Mouse (Mus musculus): Measurements from ENCODE around the gene Ppid. TPM values are rescaled to one million over a fixed set of nuclear protein-coding genes. Genes with fewer than 3 reads are reported as not detected.

Gene Ppid
- polyA plus RNA-seq, 1 experiment from 2014 or later = 67.7 TPM

- ATAC-seq (ENCODE audit: low read depth) = peak; percentile 91
- no peaks in the 10 kb centered on the region for H3K9me3 ChIP-seq (replicated peaks; ENCODE audit: control insufficient read depth, low read length)
- H3K36me3 ChIP-seq (ENCODE audit: control insufficient read depth, insufficient read depth) = no peaks in the 10 kb centered on the region
- peak overlapping the region; percentile 28 for H3K4me2 ChIP-seq (ENCODE audit: low read depth, low read length)
- no peaks in the 10 kb centered on the region for H3K27me3 ChIP-seq (ENCODE audit: control insufficient read depth, insufficient read depth, low read depth, low read length)
- H3K27ac ChIP-seq (ENCODE audit: low read length) = peak overlapping the region; percentile 92
- WGBS (ENCODE audit: insufficient replicate concordance) = 17% methylated on average over 5 of the region's 5 CpGs
- no peak overlapping the region for H3K9ac ChIP-seq (ENCODE audit: low read depth, low read length)
- H3K4me1 ChIP-seq (ENCODE audit: control insufficient read depth, low read depth, low read length) = peaks cover 46% of the 10 kb centered on the region
- H3K4me3 ChIP-seq (ENCODE audit: low read depth, low read length) = no peak overlapping the region
These were observed 11.1 kb upstream of the Ppid start for GRCm38 (mm10) chr3:79579891-79580575.

DNA sequence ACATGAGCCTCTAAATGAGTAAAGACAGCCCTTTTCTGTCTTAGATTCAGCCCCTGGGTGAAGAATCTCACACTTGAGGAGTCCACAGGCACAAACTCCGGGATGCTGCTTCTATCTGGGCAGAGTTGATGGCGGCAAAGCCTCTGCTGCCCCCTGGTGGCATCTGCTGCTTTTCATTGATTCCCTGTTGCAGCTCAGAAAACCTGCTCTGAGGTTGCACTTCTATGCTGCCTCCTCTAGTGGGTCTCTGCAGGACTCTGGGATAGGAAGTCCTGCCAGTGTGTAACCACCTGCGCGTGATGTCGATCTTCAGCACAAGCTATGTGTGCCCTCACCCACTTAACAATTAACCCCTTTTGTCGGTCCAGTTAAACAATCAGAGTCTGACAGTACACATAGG is 4.3 kb upstream of the Ppid start:
- Histone ChIP-seq H3K4me1 (ENCODE audit: control insufficient read depth, low read depth, low read length) (peaks cover 7% of the 10 kb centered on the region), H3K27ac (ENCODE audit: low read length) (no peak overlapping the region), H3K4me2 (ENCODE audit: low read depth, low read length) (no peak overlapping the region), H3K9ac (ENCODE audit: low read depth, low read length) (no peak overlapping the region), H3K9me3 (replicated peaks; ENCODE audit: control insufficient read depth, low read length) (no peaks in the 10 kb centered on the region), H3K36me3 (ENCODE audit: control insufficient read depth, insufficient read depth) (no peaks in the 10 kb centered on the region), H3K27me3 (ENCODE audit: control insufficient read depth, insufficient read depth, low read depth, low read length) (no peaks in the 10 kb centered on the region), H3K4me3 (ENCODE audit: low read depth, low read length) (no peak overlapping the region)
- 3% methylated on average over 6 of the region's 6 CpGs for WGBS (ENCODE audit: insufficient replicate concordance)
- peak; percentile 52 for ATAC-seq (ENCODE audit: low read depth)

GRCm38 (mm10) chr3:79589671-79590070 is 1.5 kb upstream of the Ppid start:
- Histone ChIP-seq H3K27me3 (ENCODE audit: control insufficient read depth, insufficient read depth, low read depth, low read length) (no peaks in the 10 kb centered on the region), H3K9ac (ENCODE audit: low read depth, low read length) (no peak overlapping the region), H3K9me3 (replicated peaks; ENCODE audit: control insufficient read depth, low read length) (no peaks in the 10 kb centered on the region), H3K36me3 (ENCODE audit: control insufficient read depth, insufficient read depth) (peaks cover 8% of the 10 kb centered on the region; the same call in 1 of the 2 replicates), H3K27ac (ENCODE audit: low read length) (no peak overlapping the region), H3K4me3 (ENCODE audit: low read depth, low read length) (no peak overlapping the region), H3K4me2 (ENCODE audit: low read depth, low read length) (no peak overlapping the region), H3K4me1 (ENCODE audit: control insufficient read depth, low read depth, low read length) (peaks cover 10% of the 10 kb centered on the region)
- no peak for ATAC-seq (ENCODE audit: low read depth)
- 73% methylated on average over 2 of the region's 2 CpGs for WGBS (ENCODE audit: insufficient replicate concordance)

- peak overlapping the region; percentile 81 for H3K4me3 ChIP-seq (ENCODE audit: low read depth, low read length)
- peaks cover 24% of the 10 kb centered on the region for H3K36me3 ChIP-seq (ENCODE audit: control insufficient read depth, insufficient read depth)
- peak overlapping the region; percentile 82 for H3K27ac ChIP-seq (ENCODE audit: low read length)
- H3K4me1 ChIP-seq (ENCODE audit: control insufficient read depth, low read depth, low read length) = peaks cover 9% of the 10 kb centered on the region
- H3K9me3 ChIP-seq (replicated peaks; ENCODE audit: control insufficient read depth, low read length) = no peaks in the 10 kb centered on the region
- under 1% methylated on average over 15 of the region's 15 CpGs for WGBS (ENCODE audit: insufficient replicate concordance)
- no peaks in the 10 kb centered on the region for H3K27me3 ChIP-seq (ENCODE audit: control insufficient read depth, insufficient read depth, low read depth, low read length)
- ATAC-seq (ENCODE audit: low read depth) = no peak
- H3K9ac ChIP-seq (ENCODE audit: low read depth, low read length) = peak overlapping the region; percentile 87
- H3K4me2 ChIP-seq (ENCODE audit: low read depth, low read length) = peak overlapping the region; percentile 77
These were observed 790 bp downstream of the Ppid start for GRCm38 (mm10) chr3:79591793-79592471.

GRCm38 (mm10) chr3:79595468-79595867 is 4.3 kb downstream of the Ppid start:
- no peak overlapping the region for H3K4me2 ChIP-seq (ENCODE audit: low read depth, low read length)
- peaks cover 46% of the 10 kb centered on the region for H3K36me3 ChIP-seq (ENCODE audit: control insufficient read depth, insufficient read depth)
- H3K9me3 ChIP-seq (replicated peaks; ENCODE audit: control insufficient read depth, low read length) = no peaks in the 10 kb centered on the region
- no peak overlapping the region for H3K27ac ChIP-seq (ENCODE audit: low read length)
- H3K27me3 ChIP-seq (ENCODE audit: control insufficient read depth, insufficient read depth, low read depth, low read length) = no peaks in the 10 kb centered on the region
- H3K4me3 ChIP-seq (ENCODE audit: low read depth, low read length) = no peak overlapping the region
- ATAC-seq (ENCODE audit: low read depth) = no peak
- no peak overlapping the region for H3K9ac ChIP-seq (ENCODE audit: low read depth, low read length)
- peaks cover 6% of the 10 kb centered on the region for H3K4me1 ChIP-seq (ENCODE audit: control insufficient read depth, low read depth, low read length)
- 77% methylated on average over 7 of the region's 7 CpGs for WGBS (ENCODE audit: insufficient replicate concordance)

GRCm38 (mm10) chr3:79609886-79610285 is 18.7 kb downstream of the Ppid start:
- peaks cover 29% of the 10 kb centered on the region for H3K36me3 ChIP-seq (ENCODE audit: control insufficient read depth, insufficient read depth)
- no peak overlapping the region for H3K4me2 ChIP-seq (ENCODE audit: low read depth, low read length)
- ATAC-seq (ENCODE audit: low read depth) = peak; percentile 54; the same call in 1 of the 2 replicates
- H3K27me3 ChIP-seq (ENCODE audit: control insufficient read depth, insufficient read depth, low read depth, low read length) = no peaks in the 10 kb centered on the region
- no peak overlapping the region for H3K27ac ChIP-seq (ENCODE audit: low read length)
- H3K4me1 ChIP-seq (ENCODE audit: control insufficient read depth, low read depth, low read length) = no peaks in the 10 kb centered on the region
- H3K9me3 ChIP-seq (replicated peaks; ENCODE audit: control insufficient read depth, low read length) = no peaks in the 10 kb centered on the region
- H3K4me3 ChIP-seq (ENCODE audit: low read depth, low read length) = no peak overlapping the region
- 73% methylated on average over 2 of the region's 2 CpGs for WGBS (ENCODE audit: insufficient replicate concordance)
- no peak overlapping the region for H3K9ac ChIP-seq (ENCODE audit: low read depth, low read length)

- 9% methylated on average over 10 of the region's 10 CpGs for whole genome bisulfite sequencing (ENCODE audit: insufficient replicate concordance)
- peak overlapping the region; percentile 74 for H3K4me2 ChIP-seq (ENCODE audit: low read depth, low read length)
- H3K27me3 ChIP-seq (ENCODE audit: control insufficient read depth, insufficient read depth, low read depth, low read length) = no peaks in the 10 kb centered on the region
- H3K4me3 ChIP-seq (ENCODE audit: low read depth, low read length) = peak overlapping the region; percentile 91
- H3K9me3 ChIP-seq (replicated peaks; ENCODE audit: control insufficient read depth, low read length) = no peaks in the 10 kb centered on the region
- peak overlapping the region; percentile 90 for H3K27ac ChIP-seq (ENCODE audit: low read length)
- H3K4me1 ChIP-seq (ENCODE audit: control insufficient read depth, low read depth, low read length) = peaks cover 9% of the 10 kb centered on the region
- ATAC-seq (ENCODE audit: low read depth) = no peak
- peak overlapping the region; percentile 76 for H3K9ac ChIP-seq (ENCODE audit: low read depth, low read length)
- peaks cover 12% of the 10 kb centered on the region for H3K36me3 ChIP-seq (ENCODE audit: control insufficient read depth, insufficient read depth)
These were observed 36.5 kb downstream of the Ppid start for GRCm38 (mm10) chr3:79627484-79628181.

DNA sequence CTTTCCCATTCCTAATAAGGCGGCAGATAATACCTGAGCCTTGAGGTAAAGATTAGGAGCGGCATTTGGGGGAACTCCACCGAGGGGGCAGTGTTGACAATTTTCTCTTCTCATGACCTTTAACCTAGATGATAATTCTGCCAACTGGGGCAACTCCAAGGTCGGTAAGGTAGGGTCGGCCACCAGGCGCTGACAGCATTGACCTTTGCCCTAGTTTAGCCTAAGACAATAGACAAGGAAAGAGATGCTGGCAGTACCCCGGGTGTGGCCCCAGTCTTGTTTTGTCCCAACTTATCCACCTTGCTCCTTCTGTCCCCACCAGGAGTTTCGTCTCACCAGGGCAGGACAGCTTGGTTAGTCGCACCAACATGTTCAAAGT is 37.0 kb downstream of the Ppid start:
- ATAC-seq (ENCODE audit: low read depth) = peak; percentile 1
- Histone ChIP-seq H3K4me1 (ENCODE audit: control insufficient read depth, low read depth, low read length) (peaks cover 9% of the 10 kb centered on the region), H3K27ac (ENCODE audit: low read length) (peak overlapping the region; percentile 90), H3K4me3 (ENCODE audit: low read depth, low read length) (peak overlapping the region; percentile 91), H3K36me3 (ENCODE audit: control insufficient read depth, insufficient read depth) (peaks cover 15% of the 10 kb centered on the region), H3K4me2 (ENCODE audit: low read depth, low read length) (peak overlapping the region; percentile 74), H3K27me3 (ENCODE audit: control insufficient read depth, insufficient read depth, low read depth, low read length) (no peaks in the 10 kb centered on the region), H3K9me3 (replicated peaks; ENCODE audit: control insufficient read depth, low read length) (no peaks in the 10 kb centered on the region), H3K9ac (ENCODE audit: low read depth, low read length) (peak overlapping the region; percentile 76)
- under 1% methylated on average over 9 of the region's 9 CpGs for WGBS (ENCODE audit: insufficient replicate concordance)

Measured in liver, embryonic 16.5 days (tissue).